Mouse (Mus musculus) liver, embryonic 16.5 days (tissue): Measurements from ENCODE around the gene Dsp. TPM values are rescaled to one million over a fixed set of nuclear protein-coding genes. Genes with fewer than 3 reads are reported as not detected.

Experiments
- ATAC-seq: fragments of 200-750 bp; cut with Nextera tagmentation; 2 replicates; pipeline ENCODE4 v1.8.0; 2017; ENCODE audit warnings: low read depth, mild to moderate bottlenecking, moderate number of reproducible peaks, moderate library complexity
- H3K27ac ChIP-seq: fragments of 300-500 bp; sonication (generic); 2 replicates; pipeline ENCODE4 v1.5.1; 2014; ENCODE audit warnings: mild to moderate bottlenecking, low read length
- H3K27me3 ChIP-seq: fragments of 300-500 bp; sonication (generic); 2 replicates; pipeline ENCODE4 v1.6.1; 2014; ENCODE audit warnings: low read depth, low read length, mixed read lengths; ENCODE audit not compliant: control insufficient read depth, insufficient read depth
- H3K36me3 ChIP-seq: fragments of 300-500 bp; sonication (generic); 2 replicates; pipeline ENCODE4 v1.6.1; 2014; ENCODE audit warnings: mild to moderate bottlenecking; ENCODE audit not compliant: control insufficient read depth, insufficient read depth
- H3K4me1 ChIP-seq: fragments of 300-500 bp; sonication (generic); 2 replicates; pipeline ENCODE4 v1.6.1; 2014; ENCODE audit warnings: low read depth, low read length, mixed read lengths; ENCODE audit not compliant: control insufficient read depth
- H3K4me2 ChIP-seq: fragments of 300-500 bp; sonication (generic); 2 replicates; pipeline ENCODE4 v1.6.1; 2014; ENCODE audit warnings: low read depth, low read length, mixed read lengths
- H3K4me3 ChIP-seq: fragments of 300-500 bp; sonication (generic); 2 replicates; pipeline ENCODE4 v1.5.1; 2014; ENCODE audit warnings: low read depth, mild to moderate bottlenecking, low read length
- H3K9ac ChIP-seq: fragments of 300-500 bp; sonication (generic); 2 replicates; pipeline ENCODE4 v1.6.1; 2014; ENCODE audit warnings: low read depth, low read length
- H3K9me3 ChIP-seq: fragments of 300-500 bp; sonication (generic); replicated peaks from 2 replicates; pipeline ENCODE4 v1.6.1; 2016; ENCODE audit warnings: low read length; ENCODE audit not compliant: control insufficient read depth
- WGBS: fragments of 180-500 bp; shearing (Covaris S2); extraction: QIAGEN DNeasy Blood & Tissue Kit; methylation state at CpG from one replicate; pipeline ENCODE4 v1.1.7; 2014; ENCODE audit not compliant: insufficient replicate concordance; 5-methylcytosine and 5-hydroxymethylcytosine counted together
- polyA plus RNA-seq: library from polyadenylated mRNA; unstranded; fragments of >200 nt; fragmentation: Nextera tagmentation; extraction: Ambion mirVana; gene quantifications from 2 replicates; pipeline ENCODE4 v1.2.1, GENCODE M21; 2015

Gene Dsp
- polyA plus RNA-seq, 1 experiment from 2014 or later: 2.1 TPM

- 66% methylated on average over 9 of the region's 9 CpGs for WGBS
- Histone ChIP-seq H3K9me3 (no peaks in the 10 kb centered on the region), H3K27me3 (no peaks in the 10 kb centered on the region), H3K4me1 (no peaks in the 10 kb centered on the region), H3K9ac (no peak overlapping the region), H3K4me3 (no peak overlapping the region), H3K36me3 (no peaks in the 10 kb centered on the region), H3K27ac (no peak overlapping the region), H3K4me2 (no peak overlapping the region)
- ATAC-seq: no peak
Measured at GRCm38 (mm10) chr13:38130116-38130515, 21.0 kb upstream of the Dsp start.

GRCm38 (mm10) chr13:38133016-38133528 lies 18.0 kb upstream of the Dsp start:
- no peak for ATAC-seq
- 58% methylated on average over 7 of the region's 7 CpGs for WGBS

DNA sequence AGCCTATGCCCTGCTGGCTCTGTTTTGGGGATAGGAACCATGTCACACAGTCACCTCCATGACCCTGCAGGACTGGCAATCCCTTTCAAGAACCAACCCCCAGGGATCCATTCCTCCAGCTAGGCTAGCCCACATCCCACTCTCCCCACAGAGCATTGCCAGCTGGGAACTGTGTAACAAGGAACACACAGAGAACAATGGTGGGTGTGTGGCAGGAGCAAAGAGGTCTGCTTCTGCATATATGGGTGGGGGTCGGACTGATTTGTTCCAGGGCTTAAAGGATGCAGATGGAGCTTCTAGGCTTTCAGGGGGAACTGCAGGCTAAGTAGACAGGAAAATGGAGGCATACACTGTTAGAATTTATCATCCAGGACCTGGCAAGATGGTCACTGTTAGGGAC lies 10.6 kb upstream of the Dsp start:
- Histone ChIP-seq H3K4me2 (no peak overlapping the region), H3K4me3 (no peak overlapping the region), H3K4me1 (no peaks in the 10 kb centered on the region), H3K36me3 (no peaks in the 10 kb centered on the region), H3K27me3 (no peaks in the 10 kb centered on the region), H3K27ac (no peak overlapping the region), H3K9ac (no peak overlapping the region), H3K9me3 (no peaks in the 10 kb centered on the region)
- 48% methylated on average over 1 of the region's 1 CpGs for WGBS
- no peak for ATAC-seq

More at GRCm38 (mm10) chr13:38133016-38133528, 18.0 kb upstream of the Dsp start:
- no peak overlapping the region for H3K4me2 ChIP-seq
- no peak overlapping the region for H3K9ac ChIP-seq
- no peak overlapping the region for H3K27ac ChIP-seq
- H3K9me3 ChIP-seq: no peaks in the 10 kb centered on the region
- no peaks in the 10 kb centered on the region for H3K36me3 ChIP-seq
- H3K4me3 ChIP-seq: no peak overlapping the region
- no peaks in the 10 kb centered on the region for H3K27me3 ChIP-seq
- H3K4me1 ChIP-seq: no peaks in the 10 kb centered on the region

DNA sequence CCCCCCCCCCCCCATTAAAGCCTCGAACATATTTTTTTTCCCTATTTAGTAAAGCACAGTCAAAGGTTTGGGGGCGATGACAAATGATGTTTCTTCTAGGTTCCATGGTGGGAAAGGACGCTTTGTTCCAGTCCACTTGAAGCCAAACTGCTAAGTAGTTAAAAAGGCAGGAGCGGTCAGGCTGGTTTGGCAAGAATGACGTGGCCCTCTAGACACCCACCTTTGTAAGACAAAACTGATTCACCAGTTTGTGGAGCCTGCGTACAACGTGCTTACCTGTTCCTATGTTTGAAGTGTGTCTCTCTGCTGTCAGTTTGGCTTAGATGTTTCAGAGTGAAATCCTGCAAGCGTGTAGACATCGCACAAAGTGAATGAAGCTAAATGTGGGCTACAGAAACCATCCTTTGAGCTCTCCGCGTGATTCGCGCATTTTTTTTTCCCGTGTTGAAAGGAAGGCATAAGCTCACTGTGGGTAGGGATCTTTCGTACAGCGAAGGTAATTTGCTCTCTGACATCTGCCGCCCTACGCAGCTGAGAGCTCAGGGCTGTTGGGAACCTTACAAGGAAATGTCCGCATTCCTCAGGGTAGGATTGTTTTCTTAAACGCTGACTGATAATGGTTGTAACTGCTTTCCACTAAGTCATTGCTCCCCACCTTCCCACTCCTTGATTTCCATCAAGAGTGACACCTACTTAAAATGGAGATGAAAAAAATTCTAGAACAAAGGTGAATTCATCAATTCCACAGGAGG lies 6.0 kb upstream of the Dsp start:
- no peaks in the 10 kb centered on the region for H3K9me3 ChIP-seq
- WGBS: 12% methylated on average over 20 of the region's 20 CpGs
- H3K27me3 ChIP-seq: peaks cover 11% of the 10 kb centered on the region
- no peak for ATAC-seq
- peak overlapping the region; percentile 21; the same call in 1 of the 2 replicates for H3K4me2 ChIP-seq
- no peaks in the 10 kb centered on the region for H3K36me3 ChIP-seq
- H3K4me1 ChIP-seq: no peaks in the 10 kb centered on the region
- H3K9ac ChIP-seq: no peak overlapping the region
- H3K4me3 ChIP-seq: peak overlapping the region; percentile 3; the same call in 1 of the 2 replicates
- H3K27ac ChIP-seq: no peak overlapping the region

- no peaks in the 10 kb centered on the region for H3K36me3 ChIP-seq
- H3K27me3 ChIP-seq: peaks cover 40% of the 10 kb centered on the region
- H3K4me3 ChIP-seq: no peak overlapping the region
- no peak overlapping the region for H3K27ac ChIP-seq
- WGBS: 30% methylated on average over 3 of the region's 3 CpGs
- no peak for ATAC-seq
- no peak overlapping the region for H3K9ac ChIP-seq
- no peaks in the 10 kb centered on the region; the same call in none of the 2 replicates for H3K4me1 ChIP-seq
- no peak overlapping the region for H3K4me2 ChIP-seq
- H3K9me3 ChIP-seq: no peaks in the 10 kb centered on the region
Measured at GRCm38 (mm10) chr13:38148348-38148747, 2.7 kb upstream of the Dsp start.

DNA sequence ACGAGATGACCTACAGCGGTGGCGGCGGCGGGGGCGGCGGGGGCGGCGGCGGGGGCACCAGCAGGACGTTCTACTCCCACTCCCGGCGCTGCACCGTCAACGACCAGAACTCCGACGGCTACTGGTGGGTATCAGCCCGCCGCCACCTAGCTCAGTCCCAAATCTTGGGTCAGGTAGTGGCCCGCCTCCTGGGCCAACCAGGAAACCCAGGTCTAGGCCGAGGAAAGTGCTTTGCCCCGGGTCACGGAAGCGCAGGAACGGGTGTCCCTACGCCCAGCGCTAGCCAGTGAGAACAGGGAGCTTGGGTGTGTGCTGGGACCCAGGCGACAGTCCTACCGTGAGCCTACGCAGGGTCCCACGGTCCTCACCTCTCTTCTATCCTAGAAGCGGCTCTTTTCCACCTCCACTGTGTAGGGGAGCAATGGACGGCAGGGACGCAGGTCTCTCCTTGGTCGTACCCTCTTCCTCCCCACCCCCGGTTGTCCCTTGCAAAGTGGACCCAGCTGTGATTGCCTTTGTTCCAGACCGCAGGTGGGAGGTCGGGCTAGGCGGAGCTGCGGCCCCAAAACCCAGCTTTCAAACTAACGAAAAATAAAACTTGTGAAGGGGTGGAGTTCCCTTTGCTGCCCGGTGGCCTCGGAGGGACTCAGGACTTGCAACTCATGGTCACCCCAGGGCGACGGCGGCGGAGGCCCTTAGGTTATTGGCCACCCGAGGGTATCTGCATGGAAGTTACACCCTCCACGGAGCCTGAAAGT lies 756 bp downstream of the Dsp start:
- H3K27ac ChIP-seq: peak overlapping the region; percentile 72
- peak; percentile 30 for ATAC-seq
- H3K9me3 ChIP-seq: no peaks in the 10 kb centered on the region
- peak overlapping the region; percentile 51 for H3K9ac ChIP-seq
- H3K4me1 ChIP-seq: no peaks in the 10 kb centered on the region; the same call in none of the 2 replicates
- H3K27me3 ChIP-seq: peaks cover 45% of the 10 kb centered on the region
- H3K4me3 ChIP-seq: peak overlapping the region; percentile 59
- no peaks in the 10 kb centered on the region for H3K36me3 ChIP-seq
- peak overlapping the region; percentile 48 for H3K4me2 ChIP-seq
- 2% methylated on average over 47 of the region's 49 CpGs for WGBS

GRCm38 (mm10) chr13:38152429-38153035 lies 1.4 kb downstream of the Dsp start:
- Histone ChIP-seq H3K27me3 (peaks cover 45% of the 10 kb centered on the region), H3K9me3 (no peaks in the 10 kb centered on the region), H3K4me2 (peak overlapping the region; percentile 48), H3K27ac (peak overlapping the region; percentile 6; the same call in 1 of the 2 replicates), H3K4me1 (no peaks in the 10 kb centered on the region; the same call in none of the 2 replicates), H3K4me3 (peak overlapping the region; percentile 59), H3K9ac (peak overlapping the region; percentile 18; the same call in 1 of the 2 replicates), H3K36me3 (no peaks in the 10 kb centered on the region)
- WGBS: under 1% methylated on average over 31 of the region's 31 CpGs
- ATAC-seq: 0 out of 2 replicates have a peak, but pooled peaks have one; percentile 36

DNA sequence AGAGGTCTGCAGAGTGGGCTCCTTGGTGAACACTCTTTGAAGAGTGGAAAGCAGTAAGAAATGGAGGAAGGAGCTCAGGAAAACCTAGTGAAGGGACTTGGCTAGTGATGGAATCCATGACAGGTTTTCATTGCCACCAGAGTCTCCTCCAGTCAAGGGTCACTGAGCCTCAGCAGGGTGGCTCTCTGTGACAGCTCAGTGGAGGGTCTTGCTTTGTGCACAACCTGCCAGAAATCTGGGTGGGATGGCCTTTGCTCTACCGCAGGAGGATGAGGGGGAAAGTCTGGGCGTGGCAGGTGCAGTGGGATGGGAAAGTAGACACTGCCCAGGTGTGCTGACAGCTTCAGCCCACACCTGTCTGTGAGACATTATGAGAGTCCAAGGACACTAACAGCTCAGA lies 4.4 kb downstream of the Dsp start:
- Histone ChIP-seq H3K9me3 (no peaks in the 10 kb centered on the region), H3K27ac (no peak overlapping the region), H3K9ac (no peak overlapping the region), H3K36me3 (no peaks in the 10 kb centered on the region), H3K27me3 (peaks cover 31% of the 10 kb centered on the region), H3K4me3 (no peak overlapping the region), H3K4me2 (no peak overlapping the region), H3K4me1 (no peaks in the 10 kb centered on the region; the same call in none of the 2 replicates)
- 24% methylated on average over 2 of the region's 2 CpGs for WGBS
- no peak for ATAC-seq
